Mouse (Mus musculus): ENCODE data around the gene Gm17359. TPM values are rescaled to one million over a fixed set of nuclear protein-coding genes. Genes with fewer than 3 reads are reported as not detected.

The Gm17359 gene
- polyA plus RNA-seq, 1 experiment from 2014 or later: 0.05 TPM

DNA sequence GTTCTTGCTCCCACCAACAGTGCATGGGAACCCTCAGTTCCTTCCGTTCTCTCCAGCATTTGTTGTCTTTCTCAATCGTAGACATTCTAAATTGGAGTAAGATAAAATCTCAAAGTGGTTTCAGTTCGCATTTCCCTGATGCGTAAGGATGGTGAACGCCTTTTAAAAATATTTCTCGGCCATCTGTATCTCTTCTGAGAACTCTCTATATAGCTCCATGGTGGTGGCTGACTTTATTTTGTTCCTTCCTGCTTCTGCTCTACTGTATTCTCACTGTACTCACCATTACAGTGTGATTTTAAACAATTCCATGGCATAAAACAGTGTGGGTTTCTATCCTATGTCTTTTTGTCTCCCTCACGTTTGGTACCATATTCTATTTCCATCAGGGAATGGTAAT is 26.3 kb upstream of the Gm17359 start:
- no peak for ATAC-seq (ENCODE audit: insufficient read depth)
- no peak overlapping the region for H3K9ac ChIP-seq
- no peak overlapping the region for H3K4me3 ChIP-seq (replicated peaks)
- no peaks in the 10 kb centered on the region for H3K27me3 ChIP-seq
- no peaks in the 10 kb centered on the region for H3K9me3 ChIP-seq (replicated peaks)
- no peak overlapping the region for H3K27ac ChIP-seq (replicated peaks)
- H3K4me1 ChIP-seq (replicated peaks): no peaks in the 10 kb centered on the region
- no peaks in the 10 kb centered on the region for H3K36me3 ChIP-seq (replicated peaks)
- WGBS (ENCODE audit: insufficient replicate concordance): 55% methylated on average over 7 of the region's 7 CpGs
- H3K4me2 ChIP-seq: no peak overlapping the region

DNA sequence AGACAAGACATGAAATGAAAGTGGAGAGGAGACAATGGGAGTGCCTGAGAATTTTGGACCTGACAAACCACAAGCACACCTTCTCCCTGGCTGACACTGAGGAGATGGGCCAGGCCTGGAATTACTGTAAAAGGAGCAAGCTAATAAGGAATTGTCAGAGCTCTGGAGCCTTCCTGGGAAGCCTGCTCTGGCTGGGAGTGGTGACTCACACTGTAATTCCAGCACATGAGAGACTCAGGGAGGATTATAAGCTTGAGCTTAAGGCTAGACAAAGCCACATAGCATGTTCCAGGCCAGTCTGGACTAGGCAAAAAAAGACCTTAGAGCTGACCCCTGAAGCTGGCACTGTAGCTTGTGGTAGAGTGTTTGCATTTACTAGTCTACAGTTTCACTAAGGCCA is 24.6 kb upstream of the Gm17359 start:
- no peaks in the 10 kb centered on the region for H3K9me3 ChIP-seq (replicated peaks)
- no peaks in the 10 kb centered on the region for H3K4me1 ChIP-seq (replicated peaks)
- ATAC-seq (ENCODE audit: insufficient read depth): no peak
- no peak overlapping the region for H3K27ac ChIP-seq (replicated peaks)
- H3K36me3 ChIP-seq (replicated peaks): no peaks in the 10 kb centered on the region
- H3K4me2 ChIP-seq: no peak overlapping the region
- no peaks in the 10 kb centered on the region for H3K27me3 ChIP-seq
- H3K4me3 ChIP-seq (replicated peaks): no peak overlapping the region
- H3K9ac ChIP-seq: no peak overlapping the region

DNA sequence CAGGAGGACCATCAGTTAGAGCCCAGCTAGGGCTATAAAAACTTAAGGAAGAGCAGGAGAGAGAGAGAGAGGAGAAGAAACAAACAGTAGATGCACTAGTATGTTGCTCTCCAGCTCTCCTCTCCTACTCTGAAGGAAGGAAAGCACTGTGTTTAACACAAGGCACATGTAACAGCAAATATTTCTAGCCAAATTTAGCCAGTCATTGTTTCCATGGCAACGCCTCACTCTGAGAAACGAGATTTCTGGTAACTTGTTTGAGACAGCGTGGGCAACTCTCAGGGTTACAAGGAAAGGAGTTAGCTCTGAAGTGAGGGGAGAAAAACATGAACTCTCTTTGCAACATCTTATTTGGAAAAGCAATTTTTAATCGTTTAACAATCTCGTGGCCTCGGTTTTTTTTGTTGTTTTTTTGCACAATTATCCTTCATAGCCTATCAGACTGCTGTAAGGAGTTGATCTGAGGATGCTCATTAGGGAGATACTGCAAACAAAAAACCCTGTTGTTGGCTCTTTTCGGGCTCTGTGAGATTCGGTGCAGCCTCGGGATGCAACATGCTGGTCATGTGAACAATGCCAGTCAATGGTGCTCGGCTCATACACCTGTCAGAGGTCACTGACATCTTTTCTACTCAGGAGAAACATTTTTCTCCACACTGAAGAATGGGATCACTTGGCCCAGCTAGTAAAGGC is 22.3 kb upstream of the Gm17359 start:
- no peak for ATAC-seq (ENCODE audit: insufficient read depth)

DNA sequence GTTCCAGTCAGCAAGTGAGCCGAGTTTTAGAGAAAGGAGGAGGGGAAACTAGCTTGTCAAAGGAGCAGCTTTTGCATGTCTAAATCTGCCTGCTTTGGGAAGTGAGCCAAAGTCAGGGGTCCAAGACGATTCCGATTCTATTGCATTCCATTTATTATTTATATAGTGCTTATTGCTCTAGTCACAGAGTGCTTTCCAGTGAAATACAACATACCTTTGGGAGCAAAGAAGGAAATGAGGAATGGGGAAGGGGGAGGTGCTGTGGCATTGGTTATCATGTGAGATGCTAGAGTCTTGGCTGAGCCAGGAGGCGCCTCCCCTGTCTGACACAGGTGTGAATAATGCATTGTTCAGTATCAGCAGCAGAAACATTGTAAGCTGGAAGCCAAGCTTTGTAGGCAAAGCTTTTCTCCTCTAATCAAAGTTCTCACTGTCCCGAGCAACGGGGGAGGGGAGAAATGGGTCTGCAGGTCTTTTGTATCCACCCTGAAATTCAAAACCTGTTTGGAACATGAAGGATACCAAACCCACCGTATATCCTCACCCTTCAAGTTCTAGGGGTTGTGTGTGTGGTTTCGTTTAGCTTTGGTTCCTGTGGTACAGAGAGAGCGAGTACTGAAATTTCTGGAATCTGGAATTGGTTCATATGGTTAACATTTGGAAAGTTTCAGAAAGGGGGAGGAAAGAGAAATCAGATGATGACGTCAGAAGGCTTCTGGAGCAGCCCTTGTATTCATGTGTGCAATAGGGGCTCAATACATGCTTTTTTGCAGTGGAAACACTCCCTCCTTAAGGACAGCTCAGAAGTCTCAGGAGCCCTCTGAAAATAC is 11.5 kb upstream of the Gm17359 start:
- H3K4me2 ChIP-seq: no peak overlapping the region
- no peaks in the 10 kb centered on the region for H3K9me3 ChIP-seq (replicated peaks)
- no peak overlapping the region for H3K4me3 ChIP-seq (replicated peaks)
- no peaks in the 10 kb centered on the region for H3K4me1 ChIP-seq (replicated peaks)
- WGBS (ENCODE audit: insufficient replicate concordance): 45% methylated on average over 10 of the region's 10 CpGs
- H3K9ac ChIP-seq: no peak overlapping the region
- H3K36me3 ChIP-seq (replicated peaks): no peaks in the 10 kb centered on the region
- H3K27ac ChIP-seq (replicated peaks): no peak overlapping the region
- no peak for ATAC-seq (ENCODE audit: insufficient read depth)
- no peaks in the 10 kb centered on the region for H3K27me3 ChIP-seq

More for the DNA sequence above, 22.3 kb upstream of the Gm17359 start:
- no peak overlapping the region for H3K27ac ChIP-seq (replicated peaks)
- H3K36me3 ChIP-seq (replicated peaks): no peaks in the 10 kb centered on the region
- 54% methylated on average over 10 of the region's 10 CpGs for WGBS (ENCODE audit: insufficient replicate concordance)
- no peak overlapping the region for H3K4me2 ChIP-seq
- H3K4me1 ChIP-seq (replicated peaks): no peaks in the 10 kb centered on the region
- no peaks in the 10 kb centered on the region for H3K9me3 ChIP-seq (replicated peaks)
- H3K9ac ChIP-seq: no peak overlapping the region
- no peak overlapping the region for H3K4me3 ChIP-seq (replicated peaks)
- no peaks in the 10 kb centered on the region for H3K27me3 ChIP-seq

DNA sequence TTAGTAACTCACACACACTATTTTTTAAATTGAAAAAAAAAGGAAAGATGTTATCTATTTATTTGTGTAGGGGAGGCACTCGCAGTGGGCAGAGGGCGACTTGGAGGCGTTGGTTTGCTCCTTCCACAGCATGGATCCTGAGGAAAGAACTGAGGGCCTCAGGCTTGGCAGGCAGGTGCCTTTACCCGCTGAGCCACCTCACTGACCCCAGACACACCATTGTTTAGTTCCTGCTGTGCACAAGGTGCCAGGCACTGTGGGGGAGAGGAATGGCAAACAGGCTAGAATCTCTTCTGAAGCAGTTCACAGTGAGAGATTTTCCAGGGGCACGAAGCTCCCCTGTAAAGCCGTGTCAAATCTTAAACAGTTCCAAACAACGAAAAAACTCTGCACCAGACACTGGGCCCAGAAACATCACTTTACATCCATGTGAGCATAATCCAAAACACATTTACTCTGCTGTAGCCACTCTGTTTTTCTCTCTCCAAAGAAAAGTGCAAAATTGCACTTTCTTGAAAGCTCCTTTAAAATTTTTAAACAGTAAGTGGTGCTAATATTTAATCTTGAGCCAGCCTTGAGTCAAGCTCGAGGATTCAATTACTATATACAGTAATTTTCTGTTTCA is 6.7 kb upstream of the Gm17359 start:
- Histone ChIP-seq H3K4me2 (no peak overlapping the region), H3K4me1 (replicated peaks) (no peaks in the 10 kb centered on the region; the same call in 1 of the 2 replicates), H3K9me3 (replicated peaks) (no peaks in the 10 kb centered on the region), H3K27me3 (no peaks in the 10 kb centered on the region), H3K9ac (no peak overlapping the region), H3K27ac (replicated peaks) (no peak overlapping the region), H3K36me3 (replicated peaks) (no peaks in the 10 kb centered on the region), H3K4me3 (replicated peaks) (no peak overlapping the region)
- 46% methylated on average over 8 of the region's 8 CpGs for WGBS (ENCODE audit: insufficient replicate concordance)
- no peak for ATAC-seq (ENCODE audit: insufficient read depth)

DNA sequence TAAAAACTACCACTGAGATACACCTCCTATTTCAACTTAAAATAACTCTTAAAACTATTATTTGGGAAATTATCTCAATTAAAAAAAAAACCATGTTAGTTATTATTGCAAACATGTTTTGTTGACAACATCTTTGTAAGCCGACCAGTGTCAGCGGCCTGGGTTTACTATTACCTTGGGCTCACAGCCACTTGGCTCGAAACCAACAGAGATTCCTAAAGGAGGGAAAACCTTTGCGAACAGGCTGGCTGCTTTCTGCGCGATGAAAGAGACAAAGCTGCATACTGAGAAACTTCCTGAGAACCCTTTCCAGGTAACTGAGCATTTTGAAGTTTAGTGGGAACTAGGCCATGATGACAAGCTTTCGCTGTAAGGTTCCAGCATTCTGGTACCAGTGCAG is 3.4 kb upstream of the Gm17359 start:
- 78% methylated on average over 7 of the region's 7 CpGs for WGBS (ENCODE audit: insufficient replicate concordance)
- Histone ChIP-seq H3K4me1 (replicated peaks) (no peaks in the 10 kb centered on the region; the same call in 1 of the 2 replicates), H3K9me3 (replicated peaks) (no peaks in the 10 kb centered on the region), H3K36me3 (replicated peaks) (no peaks in the 10 kb centered on the region), H3K4me2 (no peak overlapping the region), H3K9ac (no peak overlapping the region), H3K4me3 (replicated peaks) (no peak overlapping the region), H3K27me3 (no peaks in the 10 kb centered on the region), H3K27ac (replicated peaks) (no peak overlapping the region)
- no peak for ATAC-seq (ENCODE audit: insufficient read depth)

DNA sequence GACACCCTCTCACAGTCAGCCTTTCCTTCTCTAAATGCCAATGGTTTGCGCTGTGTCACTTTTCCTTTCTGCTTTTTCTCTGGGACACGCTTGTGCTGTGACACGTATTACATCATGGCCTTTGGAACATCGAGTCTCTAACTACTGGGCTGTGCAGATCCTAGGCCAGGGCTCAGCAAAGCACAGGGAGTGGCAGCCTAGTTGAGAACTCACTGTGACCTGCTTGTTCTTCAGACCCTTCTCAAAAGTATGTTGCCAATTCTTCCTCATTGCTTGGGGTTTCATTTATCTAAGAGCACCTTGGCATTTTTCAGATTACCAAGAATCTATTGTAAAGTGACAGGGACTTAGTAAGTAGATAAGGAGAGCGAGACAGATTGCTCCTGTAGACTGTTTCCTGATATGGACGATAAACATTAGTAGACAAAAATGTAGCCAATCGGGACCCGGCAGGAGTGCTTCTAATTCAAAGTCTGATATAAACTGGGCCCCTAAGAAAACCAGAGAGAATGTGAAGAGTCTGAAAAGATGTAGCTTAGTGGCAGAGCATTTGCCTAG is 2.7 kb upstream of the Gm17359 start:
- no peak for ATAC-seq (ENCODE audit: insufficient read depth)
- 42% methylated on average over 8 of the region's 8 CpGs for WGBS (ENCODE audit: insufficient replicate concordance)
- H3K4me3 ChIP-seq (replicated peaks): no peak overlapping the region

DNA sequence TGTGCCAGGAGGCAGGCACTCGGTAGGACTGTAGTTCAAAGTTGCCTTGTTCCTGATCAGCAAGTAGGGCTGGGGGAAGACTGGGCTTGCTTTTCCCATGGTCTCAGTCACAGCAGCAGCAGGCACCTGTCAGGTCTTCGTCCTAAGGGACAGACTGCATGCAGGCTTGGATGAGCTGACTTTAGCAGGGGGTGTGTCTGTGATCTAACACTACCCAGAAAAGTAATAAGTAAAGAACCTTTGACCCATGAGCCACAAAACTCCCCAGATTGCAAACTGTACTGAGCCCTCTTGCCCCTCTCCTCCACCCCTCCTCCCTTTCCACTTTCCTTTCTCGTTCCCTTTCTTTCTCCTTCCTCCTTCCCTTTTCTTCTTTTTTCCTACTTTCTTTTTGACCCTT is 4.3 kb downstream of the Gm17359 start:
- H3K4me3 ChIP-seq (replicated peaks): no peak overlapping the region
- no peaks in the 10 kb centered on the region for H3K9me3 ChIP-seq (replicated peaks)
- WGBS (ENCODE audit: insufficient replicate concordance): 40% methylated on average over 3 of the region's 3 CpGs
- no peak for ATAC-seq (ENCODE audit: insufficient read depth)
- H3K9ac ChIP-seq: no peak overlapping the region
- no peaks in the 10 kb centered on the region; the same call in 1 of the 2 replicates for H3K4me1 ChIP-seq (replicated peaks)
- H3K36me3 ChIP-seq (replicated peaks): no peaks in the 10 kb centered on the region
- no peak overlapping the region for H3K27ac ChIP-seq (replicated peaks)
- no peaks in the 10 kb centered on the region for H3K27me3 ChIP-seq
- H3K4me2 ChIP-seq: no peak overlapping the region

More for the DNA sequence above, 2.7 kb upstream of the Gm17359 start:
- no peak overlapping the region for H3K27ac ChIP-seq (replicated peaks)
- H3K36me3 ChIP-seq (replicated peaks): no peaks in the 10 kb centered on the region
- no peaks in the 10 kb centered on the region; the same call in 1 of the 2 replicates for H3K4me1 ChIP-seq (replicated peaks)
- H3K9me3 ChIP-seq (replicated peaks): no peaks in the 10 kb centered on the region
- no peaks in the 10 kb centered on the region for H3K27me3 ChIP-seq
- no peak overlapping the region for H3K9ac ChIP-seq
- H3K4me2 ChIP-seq: no peak overlapping the region

DNA sequence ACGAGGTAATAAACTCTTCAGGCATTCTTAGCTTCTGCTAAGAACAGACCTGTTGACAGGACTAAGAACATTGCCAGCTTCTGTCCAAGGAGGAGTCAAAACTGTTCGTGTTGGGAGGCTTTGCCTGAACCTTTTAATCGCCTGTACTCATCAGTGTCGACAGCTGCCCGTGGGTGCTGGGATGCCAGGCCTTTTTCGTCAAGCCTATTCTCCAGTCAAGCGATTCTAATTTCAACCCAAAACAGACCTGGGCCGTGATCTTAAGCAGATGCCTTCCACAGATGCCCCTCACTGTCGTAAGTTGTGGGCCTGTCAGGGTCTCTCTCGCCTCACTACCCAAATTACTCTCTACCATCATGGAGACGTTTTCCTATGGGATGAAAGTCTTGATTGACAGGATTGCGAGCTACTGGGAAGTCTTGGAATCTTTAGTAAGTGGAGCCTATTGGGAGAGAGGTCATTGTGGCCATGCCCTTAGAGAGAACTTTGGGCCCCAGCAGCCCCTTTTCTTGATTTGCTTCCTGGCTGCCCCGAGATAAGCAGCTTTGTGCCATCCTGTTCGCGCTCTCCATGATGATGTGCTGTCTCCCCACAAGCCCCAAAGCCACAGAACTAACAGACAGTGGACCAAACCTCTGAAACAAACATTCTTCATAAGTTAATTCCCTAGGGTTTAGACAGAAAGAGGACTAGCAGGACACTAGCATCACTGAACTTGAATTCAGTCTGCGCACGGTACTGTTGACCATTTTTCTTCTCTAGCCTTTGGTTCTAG is 6.7 kb downstream of the Gm17359 start:
- Histone ChIP-seq H3K27ac (replicated peaks) (no peak overlapping the region), H3K9me3 (replicated peaks) (no peaks in the 10 kb centered on the region), H3K27me3 (no peaks in the 10 kb centered on the region), H3K9ac (no peak overlapping the region), H3K4me2 (no peak overlapping the region), H3K4me3 (replicated peaks) (no peak overlapping the region), H3K4me1 (replicated peaks) (no peaks in the 10 kb centered on the region), H3K36me3 (replicated peaks) (no peaks in the 10 kb centered on the region)
- 71% methylated on average over 17 of the region's 17 CpGs for WGBS (ENCODE audit: insufficient replicate concordance)
- no peak for ATAC-seq (ENCODE audit: insufficient read depth)

DNA sequence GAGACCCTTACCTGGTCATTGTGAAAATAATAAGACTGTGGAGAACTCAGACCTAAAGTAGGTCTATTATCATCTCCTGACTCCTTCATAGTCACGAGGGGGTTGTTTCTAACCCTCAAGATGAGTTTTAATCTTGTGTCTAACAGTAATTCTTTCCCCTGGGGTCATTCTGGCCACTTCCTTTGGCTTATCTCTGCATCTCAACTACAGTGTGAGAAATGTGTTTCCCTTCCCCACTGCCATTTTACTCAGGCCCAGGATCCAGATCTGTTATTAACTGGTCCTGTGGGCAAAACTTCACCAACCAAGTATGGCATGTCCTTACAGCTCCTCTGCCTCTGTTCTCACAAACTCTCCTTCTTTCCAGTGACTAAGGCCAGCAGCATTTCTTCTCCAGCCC is 12.8 kb downstream of the Gm17359 start:
- H3K9ac ChIP-seq: no peak overlapping the region
- no peak for ATAC-seq (ENCODE audit: insufficient read depth)
- H3K36me3 ChIP-seq (replicated peaks): no peaks in the 10 kb centered on the region
- H3K4me1 ChIP-seq (replicated peaks): no peaks in the 10 kb centered on the region
- no peak overlapping the region for H3K4me3 ChIP-seq (replicated peaks)
- no peak overlapping the region for H3K4me2 ChIP-seq
- 18% methylated on average over 1 of the region's 1 CpGs for WGBS (ENCODE audit: insufficient replicate concordance)
- H3K27ac ChIP-seq (replicated peaks): no peak overlapping the region
- no peaks in the 10 kb centered on the region for H3K27me3 ChIP-seq
- H3K9me3 ChIP-seq (replicated peaks): no peaks in the 10 kb centered on the region
